In genomic region chr8:121082218-121083092, GRCm38 (mm10) we compare ENCODE assay signal across 9 mouse cellular contexts. TPM values are rescaled to one million over a fixed set of nuclear protein-coding genes. Genes with fewer than 3 reads are reported as not detected.
A peak's percentile ranks its signal among the peaks of the same experiment; 100 is the strongest.
DNase-seq lines count a peak whose midpoint lies in the region; ATAC-seq lines count a peak whose summit lies in the region.
"Had no signal": no experiment of that assay in that cellular context is flagged by ENCODE, and none has a peak within 500 bp of the region (broad histone marks: within the 10 kb centered on the region; RNA-seq: fewer than 3 reads in every experiment).

No protein-coding gene starts in this region.

- H3K9ac ChIP-seq in heart, embryonic 15.5 days: peak overlapping the region; percentile 40; the same call in 1 of the 2 replicates
- H3K9ac ChIP-seq in embryonic facial prominence, embryonic 12.5 days: peak overlapping the region; percentile 54
- H3K9ac ChIP-seq in intestine, embryonic 16.5 days (ENCODE audit: low read depth, low read length): peak overlapping the region; percentile 86

- ATAC-seq in heart, embryonic 15.5 days (replicated peaks; ENCODE audit: insufficient number of reproducible peaks, insufficient read depth, low FRiP score, low read depth): no peak
- no peak for ATAC-seq in embryonic facial prominence, embryonic 12.5 days (ENCODE audit: insufficient number of reproducible peaks, insufficient read depth, low FRiP score, low TSS enrichment)
- ATAC-seq in intestine, embryonic 16.5 days: no peak
- no peak for ATAC-seq in CD4-positive, CD25-positive, alpha-beta regulatory T cell, adult 4 months
- ATAC-seq in cerebellum, adult (ENCODE audit: insufficient number of reproducible peaks, low FRiP score, low TSS enrichment): no peak

- H3K4me1 ChIP-seq in heart, embryonic 15.5 days (replicated peaks): peaks cover 30% of the 10 kb centered on the region
- H3K4me1 ChIP-seq in embryonic facial prominence, embryonic 12.5 days: peaks cover 34% of the 10 kb centered on the region
- peaks cover 4% of the 10 kb centered on the region for H3K4me1 ChIP-seq in intestine, embryonic 16.5 days (ENCODE audit: control insufficient read depth, insufficient read depth, low read length)

- no peak for DNase-seq in heart, postnatal 4 days
- DNase-seq in neural tube, embryonic 10.5 days (ENCODE audit: extremely low spot score, low spot score): peak; percentile 60
- no peak for DNase-seq in cerebellum, adult 9-10 months

- WGBS in heart, embryonic 15.5 days: 2% methylated on average over 57 of the region's 57 CpGs
- 2% methylated on average over 57 of the region's 57 CpGs for WGBS in embryonic facial prominence, embryonic 12.5 days
- WGBS in intestine, embryonic 16.5 days: 1% methylated on average over 57 of the region's 57 CpGs

- H3K36me3 ChIP-seq in heart, embryonic 15.5 days: no peaks in the 10 kb centered on the region
- H3K36me3 ChIP-seq in embryonic facial prominence, embryonic 12.5 days: no peaks in the 10 kb centered on the region
- no peaks in the 10 kb centered on the region for H3K36me3 ChIP-seq in intestine, embryonic 16.5 days (ENCODE audit: control insufficient read depth, insufficient read depth, low read length)

- no peaks in the 10 kb centered on the region for H3K9me3 ChIP-seq in heart, embryonic 15.5 days (replicated peaks)
- no peaks in the 10 kb centered on the region for H3K9me3 ChIP-seq in embryonic facial prominence, embryonic 12.5 days
- H3K9me3 ChIP-seq in intestine, embryonic 16.5 days (ENCODE audit: control insufficient read depth, low read length): no peaks in the 10 kb centered on the region

- peak overlapping the region; percentile 97 for H3K4me2 ChIP-seq in heart, embryonic 15.5 days
- H3K4me2 ChIP-seq in embryonic facial prominence, embryonic 12.5 days (replicated peaks): peak overlapping the region; percentile 95
- H3K4me2 ChIP-seq in intestine, embryonic 16.5 days (ENCODE audit: low read depth, low read length): peak overlapping the region; percentile 77

- H3K4me3 ChIP-seq in heart, embryonic 15.5 days: peak overlapping the region; percentile 69
- peak overlapping the region; percentile 53 for H3K4me3 ChIP-seq in embryonic facial prominence, embryonic 12.5 days
- peak overlapping the region; percentile 62 for H3K4me3 ChIP-seq in intestine, embryonic 16.5 days (ENCODE audit: low read length)

- peaks cover 99% of the 10 kb centered on the region for H3K27me3 ChIP-seq in heart, embryonic 15.5 days
- peaks cover 93% of the 10 kb centered on the region for H3K27me3 ChIP-seq in embryonic facial prominence, embryonic 12.5 days
- H3K27me3 ChIP-seq in intestine, embryonic 16.5 days (replicated peaks; ENCODE audit: control insufficient read depth, insufficient read depth, low read length): peaks cover 86% of the 10 kb centered on the region

- H3K27ac ChIP-seq in heart, embryonic 15.5 days: peak overlapping the region; percentile 18; the same call in 1 of the 2 replicates
- peak overlapping the region; percentile 91 for H3K27ac ChIP-seq in embryonic facial prominence, embryonic 12.5 days
- H3K27ac ChIP-seq in intestine, embryonic 16.5 days (ENCODE audit: low read length): peak overlapping the region; percentile 95

RNA-seq across cellular contexts. Expression of gene Foxf1, which starts 1.7 kb away (rescaled TPM):
- 3.3 and 9.6 TPM in 2 replicates for polyA plus RNA-seq in heart, embryonic 15.5 days (2015; fragmentation: Nextera tagmentation; extraction: Ambion mirVana)
- total RNA-seq in heart, postnatal 4 days (2021): under 1 TPM; 0.43 to 0.50 TPM
- 35.0 and 35.9 TPM in 2 replicates for polyA plus RNA-seq in embryonic facial prominence, embryonic 12.5 days (2016; fragmentation: Nextera tagmentation; extraction: Ambion mirVana)
- polyA plus RNA-seq in intestine, embryonic 16.5 days (2015; fragmentation: Nextera tagmentation; extraction: Ambion mirVana): 86.9 and 88.3 TPM in 2 replicates
- polyA plus RNA-seq in CD4-positive, CD25-positive, alpha-beta regulatory T cell, adult 4 months (2017; shearing (Covaris generic)): under 1 TPM in 1 of 2 experiments, not detected in 1; 0.22 TPM
- total RNA-seq: MEL had no signal

RNA-seq across cellular contexts. Expression of gene Mthfsd, which starts 25.7 kb away (rescaled TPM):
- 29.7 and 38.2 TPM in 2 replicates for polyA plus RNA-seq in heart, embryonic 15.5 days (2015; fragmentation: Nextera tagmentation; extraction: Ambion mirVana)
- 10 to 100 TPM; 14.5 to 15.3 TPM for total RNA-seq in heart, postnatal 4 days (2021)
- 66.9 and 75.0 TPM in 2 replicates for polyA plus RNA-seq in embryonic facial prominence, embryonic 12.5 days (2016; fragmentation: Nextera tagmentation; extraction: Ambion mirVana)
- polyA plus RNA-seq in intestine, embryonic 16.5 days (2015; fragmentation: Nextera tagmentation; extraction: Ambion mirVana): 48.9 TPM in 2 replicates
- polyA plus RNA-seq in CD4-positive, CD25-positive, alpha-beta regulatory T cell, adult 4 months (2017; shearing (Covaris generic)): 10 to 100 TPM; 19.7 to 36.8 TPM

RNA-seq across cellular contexts. Expression of gene Foxc2, which starts 33.5 kb away (rescaled TPM):
- polyA plus RNA-seq in heart, embryonic 15.5 days (2015; fragmentation: Nextera tagmentation; extraction: Ambion mirVana): 6.4 and 8.5 TPM in 2 replicates
- 1 to 10 TPM; 8.7 to 8.9 TPM for total RNA-seq in heart, postnatal 4 days (2021)
- polyA plus RNA-seq in embryonic facial prominence, embryonic 12.5 days (2016; fragmentation: Nextera tagmentation; extraction: Ambion mirVana): 26.8 and 29.8 TPM in 2 replicates
- 0.20 and 0.22 TPM in 2 replicates for polyA plus RNA-seq in intestine, embryonic 16.5 days (2015; fragmentation: Nextera tagmentation; extraction: Ambion mirVana)
- polyA plus RNA-seq in CD4-positive, CD25-positive, alpha-beta regulatory T cell, adult 4 months (2017; shearing (Covaris generic)): not detected

RNA-seq across cellular contexts. Expression of gene Foxl1, which starts 45.3 kb away (rescaled TPM):
- polyA plus RNA-seq in heart, embryonic 15.5 days (2015; fragmentation: Nextera tagmentation; extraction: Ambion mirVana): 0.34 and 0.94 TPM in 2 replicates
- under 1 TPM; 0.56 to 0.60 TPM for total RNA-seq in heart, postnatal 4 days (2021)
- polyA plus RNA-seq in embryonic facial prominence, embryonic 12.5 days (2016; fragmentation: Nextera tagmentation; extraction: Ambion mirVana): 4.6 and 5.2 TPM in 2 replicates
- 5.2 and 5.8 TPM in 2 replicates for polyA plus RNA-seq in intestine, embryonic 16.5 days (2015; fragmentation: Nextera tagmentation; extraction: Ambion mirVana)
- polyA plus RNA-seq in CD4-positive, CD25-positive, alpha-beta regulatory T cell, adult 4 months (2017; shearing (Covaris generic)): not detected

Comparison
In these comparisons a context has a peak if more than half of its experiments do, and no peak if none do; other contexts are left out.
1. H3K27ac ChIP-seq: peak in every context shown above with its lines; median percentile 95 in intestine, embryonic 16.5 days; 91 in embryonic facial prominence, embryonic 12.5 days; 18 in heart, embryonic 15.5 days.